Mouse (Mus musculus) midbrain, postnatal 0 days (tissue): ENCODE data around the gene 1700030J22Rik. TPM values are rescaled to one million over a fixed set of nuclear protein-coding genes. Genes with fewer than 3 reads are reported as not detected.

Source experiments
- ATAC-seq: fragments of 200-750 bp; cut with Nextera tagmentation; 2 replicates; pipeline ENCODE4 v1.8.0; 2017; ENCODE audit warnings: moderate number of reproducible peaks, mild to moderate bottlenecking, moderate TSS enrichment, moderate library complexity; ENCODE audit not compliant: low FRiP score
- DNase-seq: peaks from one replicate; pipeline ENCODE4 v3.0.0-alpha.2; 2015; ENCODE audit warnings: low spot score
- H3K27ac ChIP-seq: fragments of 300-500 bp; sonication (generic); 2 replicates; pipeline ENCODE4 v1.5.1; 2014; ENCODE audit warnings: low read depth, mild to moderate bottlenecking, low read length, mixed read lengths
- H3K27me3 ChIP-seq: fragments of 300-500 bp; sonication (generic); 2 replicates; pipeline ENCODE4 v1.6.1; 2014; ENCODE audit warnings: low read length, control low read depth, mixed read lengths; ENCODE audit not compliant: insufficient read depth
- H3K36me3 ChIP-seq: fragments of 300-500 bp; sonication (generic); 2 replicates; pipeline ENCODE4 v1.6.1; 2014; ENCODE audit warnings: low read length, control low read depth, mixed read lengths; ENCODE audit not compliant: insufficient read depth
- H3K4me1 ChIP-seq: fragments of 300-500 bp; sonication (generic); 2 replicates; pipeline ENCODE4 v1.6.1; 2014; ENCODE audit warnings: mild to moderate bottlenecking, control low read depth, antibody characterized with exemption, low read length, mixed read lengths; ENCODE audit not compliant: insufficient read depth
- H3K4me2 ChIP-seq: fragments of 300-500 bp; sonication (generic); 2 replicates; pipeline ENCODE4 v1.6.1; 2014; ENCODE audit warnings: low read depth, mild to moderate bottlenecking, low read length, mixed read lengths; ENCODE audit not compliant: poor library complexity, severe bottlenecking
- H3K4me3 ChIP-seq: fragments of 300-500 bp; sonication (generic); 2 replicates; pipeline ENCODE4 v1.5.1; 2014; ENCODE audit warnings: low read depth, mild to moderate bottlenecking, low read length, moderate library complexity
- H3K9ac ChIP-seq: fragments of 300-500 bp; sonication (generic); replicated peaks from 2 replicates; pipeline ENCODE4 v1.6.1; 2014; ENCODE audit warnings: mild to moderate bottlenecking, low read length, moderate library complexity, mixed read lengths; ENCODE audit not compliant: poor library complexity, severe bottlenecking
- H3K9me3 ChIP-seq: fragments of 300-500 bp; sonication (generic); 2 replicates; pipeline ENCODE4 v1.6.1; 2016; ENCODE audit warnings: low read length, control low read depth
- CTCF ChIP-seq: IDR thresholded peaks from 2 replicates; pipeline ENCODE4 v1.5.1; 2016; ENCODE audit warnings: antibody characterized with exemption, mild to moderate bottlenecking
- WGBS: fragments of 180-500 bp; shearing (Covaris S2); extraction: QIAGEN DNeasy Blood & Tissue Kit; methylation state at CpG from one replicate; pipeline ENCODE4 v1.1.7; 2014; 5-methylcytosine and 5-hydroxymethylcytosine counted together
- polyA plus RNA-seq: library from polyadenylated mRNA; unstranded; fragments of >200 nt; fragmentation: Nextera tagmentation; extraction: Ambion mirVana; gene quantifications from 2 replicates; pipeline ENCODE4 v1.2.1, GENCODE M21; 2015
- total RNA-seq: library from RNA; depleted of rRNA; stranded (reverse); fragments of >200 nt; gene quantifications from 2 replicates; pipeline ENCODE4 v1.2.3, GENCODE M21; 2014

1700030J22Rik gene
- total and polyA plus RNA-seq, 2 experiments from 2014 or later, result 8.4 to 11.0 TPM

DNA sequence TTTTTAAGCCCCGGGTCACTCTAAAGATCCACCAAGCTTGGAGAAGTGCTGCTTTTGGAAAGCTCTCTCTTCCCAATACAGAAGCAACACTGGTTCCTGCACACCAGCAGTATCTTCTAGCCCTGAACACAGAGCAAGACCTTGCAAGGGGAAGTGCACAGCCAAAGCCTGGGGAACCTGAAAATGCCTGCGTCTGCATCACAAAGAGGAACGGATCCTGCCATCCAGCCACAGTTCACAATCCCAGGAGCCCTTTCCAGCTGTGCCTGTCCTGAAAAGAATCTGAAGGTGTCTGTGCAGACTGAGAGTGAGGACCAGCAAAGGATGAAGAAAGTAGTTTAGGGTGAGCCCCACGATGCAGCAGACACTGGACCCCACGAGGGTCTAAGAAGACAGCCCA, 3.7 kb downstream of the 1700030J22Rik start:
- WGBS, result 39% methylated on average over 5 of the region's 5 CpGs
- Histone ChIP-seq H3K4me3 (no peak overlapping the region), H3K27ac (no peak overlapping the region), H3K9ac (no peak overlapping the region), H3K27me3 (no peaks in the 10 kb centered on the region), H3K4me2 (no peak overlapping the region), H3K9me3 (no peaks in the 10 kb centered on the region), H3K4me1 (no peaks in the 10 kb centered on the region), H3K36me3 (peaks cover 4% of the 10 kb centered on the region; the same call in 1 of the 2 replicates)
- no peak for TF ChIP-seq CTCF
- no peak for ATAC-seq
- no peak for DNase-seq

GRCm38 (mm10) chr8:116969531-116969930, 9.2 kb downstream of the 1700030J22Rik start:
- H3K27ac ChIP-seq, result no peak overlapping the region
- H3K4me2 ChIP-seq, result no peak overlapping the region
- no peak for ATAC-seq
- DNase-seq, result no peak
- H3K36me3 ChIP-seq, result peaks cover 4% of the 10 kb centered on the region; the same call in 1 of the 2 replicates
- H3K27me3 ChIP-seq, result no peaks in the 10 kb centered on the region
- no peak overlapping the region for H3K4me3 ChIP-seq
- no peaks in the 10 kb centered on the region for H3K9me3 ChIP-seq
- H3K4me1 ChIP-seq, result no peaks in the 10 kb centered on the region
- H3K9ac ChIP-seq, result no peak overlapping the region
- TF ChIP-seq CTCF, result no peak
- 86% methylated on average over 6 of the region's 6 CpGs for WGBS

- Histone ChIP-seq H3K27ac (no peak overlapping the region), H3K27me3 (no peaks in the 10 kb centered on the region), H3K9me3 (no peaks in the 10 kb centered on the region), H3K9ac (no peak overlapping the region), H3K4me3 (no peak overlapping the region), H3K4me2 (no peak overlapping the region), H3K4me1 (no peaks in the 10 kb centered on the region), H3K36me3 (peaks cover 54% of the 10 kb centered on the region)
- DNase-seq (no peak), ATAC-seq (no peak)
- no peak for TF ChIP-seq CTCF
- 94% methylated on average over 9 of the region's 9 CpGs for WGBS
Measured at GRCm38 (mm10) chr8:116954415-116954814, 24.3 kb downstream of the 1700030J22Rik start.

DNA sequence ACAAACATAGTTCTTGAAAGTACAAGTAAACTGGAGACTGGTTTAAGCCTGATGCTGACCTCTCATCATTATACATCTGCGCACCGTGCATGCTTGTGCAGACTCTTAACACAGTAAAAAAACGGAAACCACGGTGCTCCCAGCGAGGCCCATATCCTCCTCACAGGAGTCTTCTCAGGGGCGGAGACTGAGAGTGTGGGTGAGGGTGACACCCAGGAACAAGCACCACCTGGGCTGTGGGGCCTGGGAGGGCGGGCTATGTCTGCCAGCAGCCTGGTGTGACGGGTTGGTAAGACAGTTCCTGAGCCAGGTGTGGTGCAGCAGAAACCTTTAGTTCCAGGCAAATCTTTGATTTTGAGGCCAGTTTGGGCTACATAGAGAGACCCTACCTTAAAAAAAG, 26.3 kb downstream of the 1700030J22Rik start:
- H3K27ac ChIP-seq, result no peak overlapping the region
- ATAC-seq (no peak), DNase-seq (no peak)
- no peaks in the 10 kb centered on the region for H3K27me3 ChIP-seq
- no peak overlapping the region for H3K9ac ChIP-seq
- no peaks in the 10 kb centered on the region for H3K4me1 ChIP-seq
- H3K9me3 ChIP-seq, result no peaks in the 10 kb centered on the region
- H3K4me3 ChIP-seq, result no peak overlapping the region
- TF ChIP-seq CTCF, result no peak
- H3K4me2 ChIP-seq, result no peak overlapping the region
- 91% methylated on average over 8 of the region's 8 CpGs for WGBS
- peaks cover 40% of the 10 kb centered on the region for H3K36me3 ChIP-seq

GRCm38 (mm10) chr8:116951778-116952177, 27.0 kb downstream of the 1700030J22Rik start:
- WGBS, result 97% methylated on average over 2 of the region's 2 CpGs
- Histone ChIP-seq H3K4me3 (no peak overlapping the region), H3K36me3 (peaks cover 33% of the 10 kb centered on the region), H3K27me3 (no peaks in the 10 kb centered on the region), H3K9ac (no peak overlapping the region), H3K4me1 (no peaks in the 10 kb centered on the region), H3K9me3 (no peaks in the 10 kb centered on the region), H3K4me2 (no peak overlapping the region), H3K27ac (no peak overlapping the region)
- ATAC-seq, result no peak
- TF ChIP-seq CTCF, result no peak
- no peak for DNase-seq

- TF ChIP-seq CTCF, result no peak
- Histone ChIP-seq H3K4me3 (no peak overlapping the region), H3K4me2 (no peak overlapping the region), H3K9ac (no peak overlapping the region), H3K9me3 (no peaks in the 10 kb centered on the region), H3K27ac (no peak overlapping the region), H3K4me1 (no peaks in the 10 kb centered on the region), H3K27me3 (no peaks in the 10 kb centered on the region), H3K36me3 (peaks cover 29% of the 10 kb centered on the region)
- no peak for ATAC-seq
- DNase-seq, result no peak
- WGBS, result 85% methylated on average over 5 of the region's 5 CpGs
Measured at GRCm38 (mm10) chr8:116951369-116951768, 27.4 kb downstream of the 1700030J22Rik start.
